ENCODE assay signal across 15 mouse cellular contexts in the genomic region with DNA sequence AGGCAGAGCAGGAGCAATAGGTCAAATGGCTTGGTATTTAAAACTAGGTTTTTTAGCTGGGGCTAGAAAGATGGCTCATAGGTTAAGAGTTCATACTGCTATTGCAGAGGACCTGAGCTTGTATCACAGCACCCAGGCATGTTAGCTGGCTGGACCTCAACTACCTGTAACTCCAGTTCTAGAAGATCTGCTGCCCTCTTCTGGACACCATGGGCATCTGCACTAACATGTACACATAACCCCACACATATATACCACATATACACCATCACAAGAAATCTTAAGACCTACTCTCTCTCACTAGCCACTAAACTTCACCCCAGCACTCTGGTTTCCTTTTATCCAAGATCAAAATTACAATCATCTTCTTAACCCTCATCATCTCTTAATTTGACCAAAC.
"Had no signal": no experiment of that assay in that cellular context is flagged by ENCODE, and none has a peak within 500 bp of the region (broad histone marks: within the 10 kb centered on the region; RNA-seq: fewer than 3 reads in every experiment).

No protein-coding gene starts in this region.

- H3K4me1 ChIP-seq: midbrain, embryonic 10.5 days had no signal

- H3K36me3 ChIP-seq: limb, embryonic 13.5 days; midbrain, embryonic 10.5 days; midbrain, embryonic 15.5 days had no signal

- H3K27me3 ChIP-seq: limb, embryonic 13.5 days; midbrain, embryonic 15.5 days had no signal

- H3K4me3 ChIP-seq: limb, embryonic 13.5 days; midbrain, embryonic 10.5 days; midbrain, embryonic 15.5 days had no signal

- H3K9ac ChIP-seq: limb, embryonic 13.5 days; liver, embryonic 14.5 days; midbrain, embryonic 15.5 days had no signal

- H3K27ac ChIP-seq: limb, embryonic 13.5 days; liver, embryonic 14.5 days; midbrain, embryonic 10.5 days; midbrain, embryonic 15.5 days had no signal

- DNase-seq: kidney, adult 11 months; kidney, adult 9 months; kidney, postnatal 14 days; layer of hippocampus, adult 9-11 months; layer of hippocampus, postnatal 36 days; left cerebral cortex, postnatal 4 days; lung, adult 18-20 months; lung, postnatal 10 days; lung, postnatal 4 days; right cerebral cortex, postnatal 14 days; thymus, postnatal 4 days had no signal

- H3K9me3 ChIP-seq: limb, embryonic 13.5 days; midbrain, embryonic 10.5 days; midbrain, embryonic 15.5 days had no signal
